Mouse (Mus musculus) cerebellum, postnatal 14 days (tissue): ENCODE results near the gene Washc3.

Experiments used
- DNase-seq, 2 experiments: peaks; one replicate each; pipeline ENCODE4 v3.0.0; 2021; ENCODE audit warnings: mixed read lengths in 2 of 2

Washc3 gene

DNA sequence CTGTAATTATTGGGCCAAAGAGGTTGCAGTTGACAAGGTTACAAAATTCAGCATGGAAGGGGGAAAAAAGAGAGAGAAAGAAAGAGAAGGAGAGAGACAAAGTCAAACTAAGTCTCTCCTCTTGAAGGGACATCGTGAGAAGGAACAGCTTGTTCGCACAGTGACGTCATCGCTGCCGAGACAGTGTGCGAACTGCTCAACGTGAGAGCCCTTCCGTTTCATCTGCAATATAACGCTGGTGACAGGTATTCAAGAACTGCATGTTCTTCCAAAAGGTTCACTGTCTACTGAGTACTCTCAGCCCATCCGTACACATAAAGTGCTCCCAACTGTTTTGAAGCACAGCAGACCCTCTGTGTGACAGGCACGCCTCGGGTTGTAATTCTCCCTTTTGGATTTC, 59.4 kb downstream of the Washc3 start:
- no peak for DNase-seq

GRCm38 (mm10) chr10:88261186-88261585, 60.3 kb downstream of the Washc3 start:
- no peak for DNase-seq

DNA sequence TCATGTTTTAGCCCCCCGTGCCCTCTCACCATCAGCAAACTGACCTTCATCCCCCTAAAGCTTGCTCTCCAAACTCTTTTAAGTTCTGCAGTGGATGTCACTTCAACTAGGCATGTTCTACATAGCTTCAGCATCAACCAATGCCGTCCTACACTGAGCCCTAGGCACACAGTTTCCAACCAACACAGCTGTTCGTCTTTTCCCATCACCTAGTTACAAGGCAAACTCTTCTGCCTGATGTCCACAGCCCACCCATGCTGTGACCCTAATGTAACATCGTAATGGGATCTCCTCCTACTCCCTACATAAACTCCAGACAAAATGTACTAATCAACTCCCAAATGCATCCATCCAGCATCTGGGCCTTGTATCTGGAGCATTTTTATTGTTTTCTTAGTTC, 62.5 kb downstream of the Washc3 start:
- no peak for DNase-seq

DNA sequence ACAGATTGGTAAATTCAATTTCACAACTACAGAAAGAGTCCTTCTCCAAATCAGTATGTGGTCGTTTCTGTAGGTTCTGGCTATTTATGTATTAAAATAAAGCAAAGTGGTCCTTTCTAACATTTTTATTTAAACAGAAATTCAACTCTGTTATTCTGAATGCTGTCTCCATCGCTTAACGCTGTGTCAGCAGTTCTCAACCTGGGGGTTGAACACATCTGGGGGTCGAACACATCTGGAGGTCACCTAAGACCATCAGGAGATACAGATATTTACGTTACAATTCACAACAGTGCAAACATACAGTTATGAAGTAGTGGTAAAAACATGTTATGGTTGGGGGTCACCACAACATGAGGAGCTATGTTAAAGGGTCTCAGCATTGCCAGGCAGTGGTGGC, 73.2 kb downstream of the Washc3 start:
- DNase-seq = no peak

DNA sequence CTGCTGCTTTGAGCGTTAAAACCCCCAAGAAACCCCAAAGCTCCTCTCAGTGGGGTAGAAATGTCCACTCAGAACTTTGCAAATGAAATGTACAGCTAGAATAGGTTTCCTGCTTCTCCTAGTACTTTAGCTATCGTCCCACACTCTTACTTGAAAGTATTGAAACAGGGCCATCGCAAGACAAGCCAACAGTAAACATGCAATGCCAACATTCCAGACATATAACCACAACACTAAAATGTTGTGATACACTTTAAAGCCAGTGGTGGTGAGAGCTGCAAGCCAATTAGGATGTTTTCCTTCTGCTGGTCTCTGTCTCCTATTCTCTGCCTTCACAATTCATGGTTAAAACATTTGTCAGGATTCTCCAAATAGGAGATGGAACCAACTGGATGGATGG, 80.8 kb downstream of the Washc3 start:
- no peak for DNase-seq

DNA sequence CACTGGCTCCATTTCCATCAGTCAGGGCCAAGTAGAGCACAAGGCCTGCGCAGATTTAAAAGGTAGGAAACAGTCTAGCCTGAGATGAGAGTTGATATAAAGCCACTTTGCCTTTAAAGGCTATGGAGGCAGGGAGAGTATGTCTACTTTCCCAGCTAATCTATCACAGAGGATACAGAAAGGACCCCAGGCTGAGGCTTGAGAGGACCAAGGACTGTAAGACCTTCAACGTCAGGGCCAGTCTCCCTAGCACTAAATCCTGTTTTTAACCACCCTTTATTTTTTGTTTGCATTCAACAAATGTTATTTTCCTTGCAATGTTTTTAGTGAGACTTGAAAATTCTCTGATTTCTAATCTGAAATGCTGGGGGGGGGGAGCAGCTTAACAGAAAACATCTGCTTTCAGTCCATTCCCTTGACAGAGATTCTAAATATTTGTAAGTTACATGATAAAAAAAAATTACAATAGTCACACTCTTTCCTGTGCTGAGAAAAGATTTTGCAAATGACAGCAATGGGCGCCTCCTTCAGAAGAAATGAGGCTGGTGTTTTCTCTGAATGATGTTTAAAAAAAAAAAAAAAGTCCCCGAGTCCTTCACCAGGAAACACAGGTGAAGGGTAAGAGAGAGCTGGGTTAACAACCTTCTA, 83.6 kb downstream of the Washc3 start:
- no peak for DNase-seq

- DNase-seq = no peak
Observed at GRCm38 (mm10) chr10:88287261-88287660, 86.4 kb downstream of the Washc3 start.

DNA sequence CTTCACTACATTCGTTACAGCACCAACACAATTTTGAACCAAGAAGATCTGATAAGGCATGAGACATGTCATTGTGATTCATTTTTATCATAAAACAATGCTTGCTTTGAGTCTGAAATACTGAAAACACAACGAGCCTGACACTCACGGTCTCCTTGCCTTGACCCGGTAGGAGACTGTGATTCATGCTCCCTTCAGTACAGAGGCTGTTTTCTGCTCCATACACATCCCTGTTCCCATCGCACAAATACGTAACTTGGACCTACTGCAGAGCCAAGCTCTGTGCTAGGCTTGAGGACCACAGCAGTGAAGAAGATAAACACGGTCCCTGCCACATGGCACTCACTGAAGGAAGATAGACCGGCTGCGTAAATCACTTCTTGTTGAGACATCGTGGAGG, 87.2 kb downstream of the Washc3 start:
- no peak for DNase-seq

DNA sequence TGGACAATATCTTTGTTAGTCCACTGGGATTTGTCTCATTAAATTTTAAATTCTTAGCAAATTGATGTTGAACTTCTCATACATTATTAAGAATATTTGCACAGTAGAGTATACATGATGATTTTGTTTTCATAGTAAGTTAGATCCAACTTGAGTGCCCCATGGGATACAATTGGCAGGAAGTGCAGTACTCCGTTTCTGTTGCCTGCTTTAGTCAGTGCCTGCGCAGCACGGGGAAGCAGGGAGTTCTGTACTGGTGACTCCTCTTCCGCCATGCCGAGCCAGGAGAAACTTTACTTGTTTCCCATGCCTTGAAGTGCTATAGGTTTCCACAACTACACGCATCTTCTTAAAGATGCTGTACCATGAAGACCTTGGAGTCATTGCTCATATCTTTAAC, 94.2 kb downstream of the Washc3 start:
- no peak for DNase-seq
